Mouse (Mus musculus): ENCODE data around the gene Slc25a33.

Slc25a33 gene

DNA sequence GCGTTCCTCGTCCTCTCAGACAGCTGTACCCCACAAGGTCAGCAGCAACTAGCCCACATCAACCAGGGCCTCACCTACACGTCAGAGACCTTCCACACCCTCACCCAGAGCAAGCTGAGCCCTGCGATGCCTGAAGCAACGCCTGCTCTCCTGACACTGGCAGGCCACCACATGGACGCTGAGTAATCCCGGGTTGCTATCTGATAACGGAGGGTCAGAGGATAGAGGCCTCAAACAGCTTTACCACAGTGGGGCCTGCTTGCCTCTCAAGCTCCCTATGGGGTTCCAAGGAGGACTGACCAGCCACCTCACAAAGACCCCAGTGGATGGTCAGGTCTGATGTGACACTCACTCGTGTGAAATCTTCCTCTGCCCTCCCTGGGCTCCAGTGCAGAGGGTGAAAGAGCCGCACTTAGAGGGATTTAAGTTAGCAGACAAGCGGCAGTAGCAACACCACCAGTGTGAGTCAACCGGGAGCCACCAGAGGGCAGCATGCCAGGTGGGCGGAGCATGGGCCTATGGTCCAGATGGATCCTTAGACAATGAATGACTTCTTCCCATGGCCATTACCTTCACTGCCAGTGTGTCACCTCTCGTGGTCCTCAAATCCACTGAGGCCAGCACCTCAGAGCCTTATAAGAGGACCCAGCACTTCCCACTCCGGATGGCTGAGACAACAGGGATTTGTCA lies 48.3 kb downstream of the Slc25a33 start:
- DNase-seq (ENCODE audit: low spot score), result peak; percentile 74

DNA sequence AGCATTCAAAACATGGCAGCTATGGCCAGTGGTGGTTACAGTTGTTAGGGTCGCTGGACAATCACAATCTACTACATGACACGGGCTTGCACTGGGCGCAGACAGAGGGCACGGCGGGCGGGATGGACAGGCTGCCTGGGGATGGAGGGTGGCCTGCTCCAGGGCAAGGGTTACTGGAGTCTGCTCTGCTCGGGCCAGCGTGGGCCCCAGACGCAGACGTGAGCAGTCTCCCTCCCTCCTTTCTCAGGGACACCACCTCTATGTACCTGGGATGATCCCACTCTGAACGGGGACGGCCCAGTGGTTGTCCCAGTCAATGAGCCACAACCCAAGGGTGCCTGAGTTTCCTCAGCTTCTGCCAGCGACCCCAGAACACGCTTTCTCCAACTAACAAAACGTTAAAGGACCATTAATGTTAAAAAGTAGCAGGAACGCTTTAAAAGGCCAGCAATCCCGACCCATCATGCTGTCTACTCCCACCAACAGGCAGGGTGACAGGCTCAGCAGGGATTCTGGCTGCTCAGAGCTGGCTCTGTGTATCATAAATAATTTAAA lies 49.1 kb downstream of the Slc25a33 start:
- no peak for DNase-seq (ENCODE audit: low spot score)

DNA sequence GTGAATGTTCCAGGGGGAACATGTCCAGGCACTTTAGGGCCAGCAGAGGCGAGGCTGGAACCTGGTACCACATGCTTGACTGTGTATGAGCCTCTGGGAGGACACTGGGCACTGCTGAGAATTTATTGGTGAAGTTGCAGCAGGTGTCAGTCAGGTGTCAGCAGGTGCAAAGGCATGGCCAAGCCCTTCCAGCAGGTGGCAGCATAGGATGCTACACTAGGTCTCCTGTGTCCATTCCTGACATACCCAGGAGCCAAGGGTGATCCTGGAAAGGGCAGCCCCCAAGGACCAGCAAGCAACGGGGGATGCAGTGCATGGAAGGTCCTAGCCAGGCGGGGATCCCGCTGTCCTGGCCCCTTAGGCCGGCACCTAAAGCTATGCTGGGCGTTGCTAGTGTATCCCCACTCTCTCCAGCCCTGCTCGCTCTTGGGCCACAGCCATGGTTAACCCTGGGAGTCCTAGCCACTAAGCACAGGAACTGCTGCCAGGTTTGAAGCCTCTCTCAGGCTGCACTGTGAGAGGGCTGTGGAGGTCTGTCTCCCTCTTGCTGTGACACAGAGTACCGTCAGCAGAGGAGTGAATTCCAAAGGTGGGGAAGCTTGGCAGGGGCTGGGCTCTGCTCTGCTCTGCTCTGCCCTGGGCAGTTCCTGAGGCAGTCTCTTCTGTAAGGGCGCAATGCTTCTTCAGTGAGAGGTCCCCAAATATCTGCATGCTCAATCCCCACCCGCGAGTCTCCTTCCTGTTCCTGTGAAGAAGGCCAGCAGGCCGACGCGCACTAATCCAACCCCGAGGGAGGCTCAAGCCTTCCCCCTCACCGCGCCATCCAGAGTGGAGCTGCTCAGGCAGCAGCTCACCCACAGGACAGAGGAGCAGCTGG lies 50.0 kb downstream of the Slc25a33 start:
- DNase-seq (ENCODE audit: low spot score), result peak; percentile 65

DNA sequence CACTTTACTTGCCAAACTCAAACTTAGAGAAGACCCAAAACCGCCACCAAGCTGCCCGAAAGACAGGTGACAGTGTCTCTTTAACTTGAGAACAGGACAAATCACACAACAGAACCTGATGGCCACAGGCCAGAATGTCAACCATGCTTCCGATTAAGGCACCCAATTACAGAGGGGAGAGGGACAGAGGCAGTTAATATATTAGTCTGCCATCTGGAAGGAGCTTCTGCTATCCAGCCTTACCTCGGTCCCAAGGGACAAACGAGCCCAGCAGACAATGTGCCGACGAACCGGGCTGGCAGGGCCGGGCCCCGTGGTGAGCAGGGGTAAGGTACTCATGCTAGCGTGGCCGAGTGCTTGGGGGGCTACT lies 51.1 kb downstream of the Slc25a33 start:
- DNase-seq (ENCODE audit: low spot score), result no peak

DNA sequence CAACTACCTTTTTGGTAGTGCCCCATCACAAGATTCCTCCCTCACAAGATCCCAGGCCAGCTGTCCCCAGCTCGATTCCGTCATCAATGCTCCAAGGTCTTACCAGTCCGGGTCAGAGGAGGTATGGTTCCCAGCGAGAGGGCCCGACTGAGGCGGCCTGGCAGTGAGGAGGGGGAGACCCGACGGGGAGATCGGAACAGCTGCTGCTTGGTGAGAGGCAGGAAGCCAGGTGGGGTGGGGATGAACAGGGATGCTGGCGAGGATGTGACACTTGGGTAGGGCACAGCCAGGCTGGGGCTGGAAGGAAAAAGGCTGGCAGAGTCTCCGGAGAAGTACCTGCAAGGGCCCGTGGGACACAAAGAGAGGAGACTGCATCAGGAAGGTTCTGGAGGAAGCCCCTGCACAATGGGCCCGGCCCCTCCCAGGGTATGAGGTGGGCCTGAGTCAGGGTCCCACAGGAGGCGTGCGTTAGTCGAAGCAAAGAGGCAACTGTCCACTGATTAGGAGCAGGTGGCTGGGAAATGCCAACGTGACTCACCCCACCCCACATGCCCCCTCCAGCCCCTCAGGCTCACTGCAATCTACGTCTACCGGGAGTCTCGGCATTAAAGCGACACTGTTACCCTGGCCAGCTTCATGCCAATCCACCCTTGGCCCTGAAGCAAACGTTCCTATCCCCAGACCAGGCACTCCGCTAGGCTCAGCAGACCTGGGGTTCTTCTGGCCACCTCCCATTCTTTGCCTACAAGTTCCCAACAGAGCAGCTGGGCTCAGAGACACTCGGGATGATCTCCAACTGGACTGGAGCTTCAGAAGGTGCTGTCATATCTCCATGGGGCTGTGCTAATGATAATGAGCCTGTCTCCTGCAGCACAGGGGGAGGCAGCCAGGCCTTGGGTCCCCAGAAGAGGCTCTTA lies 51.7 kb downstream of the Slc25a33 start:
- no peak for DNase-seq (ENCODE audit: low spot score)

DNA sequence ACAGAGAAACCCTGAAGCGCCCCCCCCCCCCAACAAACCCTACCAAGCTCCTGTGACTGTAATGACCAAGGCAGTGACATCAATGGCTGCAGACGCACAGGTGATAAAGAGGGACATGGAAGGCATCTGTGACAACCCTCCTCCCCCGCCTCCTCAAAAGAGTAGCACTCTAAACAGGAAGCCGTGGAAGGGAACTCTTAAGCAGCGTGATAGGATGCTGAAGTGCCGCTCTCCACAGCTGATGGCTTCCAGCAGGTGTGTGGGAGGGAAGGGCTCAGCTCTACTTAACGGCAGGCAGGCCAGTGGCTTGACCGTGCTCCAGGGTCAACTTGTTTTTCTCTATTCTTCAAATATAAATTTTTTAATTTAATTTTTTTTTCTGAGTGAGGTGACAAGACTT lies 52.9 kb downstream of the Slc25a33 start:
- DNase-seq (ENCODE audit: low spot score), result no peak

DNA sequence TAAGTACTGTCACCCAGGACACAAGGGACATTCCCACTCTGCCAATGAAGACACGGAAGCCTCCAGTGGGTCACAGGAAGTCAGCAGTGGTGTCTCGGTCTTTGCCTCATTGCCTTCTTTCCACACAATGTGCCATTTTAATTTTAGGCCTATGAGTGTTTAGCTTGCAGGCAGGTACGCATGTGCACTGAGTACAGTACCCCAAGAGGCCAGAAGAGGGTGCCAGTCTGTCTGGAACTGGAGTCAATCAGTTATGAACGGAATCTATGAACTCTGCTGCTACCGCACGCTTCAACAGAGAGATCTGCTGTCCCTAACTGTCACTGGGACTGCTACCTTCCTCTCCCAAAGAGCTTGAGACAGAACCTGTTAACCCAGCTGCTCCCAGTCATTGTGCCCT lies 54.4 kb downstream of the Slc25a33 start:
- DNase-seq (ENCODE audit: low spot score), result peak; percentile 43

DNA sequence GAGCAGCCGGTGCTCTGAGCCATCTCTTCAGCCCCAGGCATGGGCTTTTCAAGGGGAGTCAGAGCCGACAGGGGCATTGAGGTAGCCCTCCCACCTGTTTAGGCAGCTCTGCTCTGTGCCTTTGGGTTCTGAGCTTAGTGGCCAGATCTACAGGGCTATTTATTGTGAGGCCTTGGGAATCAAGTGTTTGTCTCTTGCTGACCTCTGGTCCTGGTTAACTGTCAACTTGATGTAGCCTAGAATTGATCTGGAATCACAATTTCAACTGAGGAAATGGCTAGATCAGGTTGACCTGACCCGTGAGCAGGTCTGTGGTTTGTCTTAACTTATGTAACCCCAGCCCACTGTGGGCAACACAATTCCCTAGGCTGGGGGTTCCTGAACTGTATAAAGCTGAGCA lies 59.5 kb downstream of the Slc25a33 start:
- no peak for DNase-seq (ENCODE audit: low spot score)

DNA sequence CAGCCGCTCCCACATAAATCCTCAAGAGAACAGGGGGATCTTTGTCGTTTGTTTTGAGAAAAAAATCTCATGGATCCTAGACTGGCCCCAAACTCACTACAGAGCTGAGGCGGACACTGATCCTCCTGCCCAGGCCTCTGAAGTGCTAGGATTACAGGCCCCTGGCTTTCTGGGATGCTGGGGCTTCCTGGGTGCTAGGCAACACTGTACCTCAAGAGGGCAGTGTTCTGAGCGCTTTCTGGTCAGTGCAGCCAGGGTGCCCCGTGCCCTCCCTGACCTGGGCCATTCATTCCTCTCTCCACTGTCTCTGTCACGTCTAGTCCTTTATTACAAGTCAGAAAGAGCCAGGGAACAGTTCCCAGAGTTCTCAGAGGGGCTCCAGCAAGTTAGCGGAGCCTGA lies 62.1 kb downstream of the Slc25a33 start:
- DNase-seq (ENCODE audit: low spot score), result peak; percentile 73

DNA sequence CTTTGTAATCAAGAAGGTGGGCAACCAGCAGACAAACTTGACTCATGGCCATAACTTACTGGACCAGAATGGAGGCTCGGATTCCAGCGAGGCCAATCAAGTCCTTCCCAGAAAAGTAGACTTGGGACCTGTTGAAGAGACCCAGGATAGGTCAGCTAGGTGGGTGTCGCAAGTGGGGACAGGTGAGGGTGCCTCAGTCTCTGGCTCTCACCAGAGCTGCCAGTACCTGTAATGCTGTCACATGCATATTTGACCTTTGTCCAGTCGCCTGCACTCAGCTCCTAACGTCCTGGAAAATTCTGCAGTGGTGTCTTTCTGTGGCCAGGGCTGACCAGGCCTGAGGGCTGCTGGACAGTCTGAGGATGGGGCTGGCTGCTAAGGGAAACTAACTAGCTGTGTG lies 62.6 kb downstream of the Slc25a33 start:
- DNase-seq (ENCODE audit: low spot score), result no peak

DNA sequence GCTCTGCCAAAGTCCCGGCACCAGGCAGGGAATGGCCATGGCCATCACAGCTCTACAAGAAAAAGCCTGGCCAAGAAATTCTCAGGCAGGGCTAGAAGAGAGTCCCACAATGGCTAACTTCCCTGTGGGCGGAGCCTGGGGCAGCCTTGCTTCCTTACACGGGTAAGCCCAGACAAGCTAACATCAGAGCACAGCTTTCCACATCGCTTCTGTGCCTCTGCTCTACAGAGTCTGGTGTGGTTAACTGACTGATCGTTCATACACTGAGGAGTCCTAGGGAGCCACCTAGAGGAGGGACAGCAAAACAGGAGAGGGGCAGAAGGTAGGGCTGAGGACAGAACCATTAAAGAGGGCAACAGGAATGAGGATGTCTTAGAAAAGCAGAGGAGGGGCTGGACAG lies 63.6 kb downstream of the Slc25a33 start:
- peak; percentile 68 for DNase-seq (ENCODE audit: low spot score)

DNA sequence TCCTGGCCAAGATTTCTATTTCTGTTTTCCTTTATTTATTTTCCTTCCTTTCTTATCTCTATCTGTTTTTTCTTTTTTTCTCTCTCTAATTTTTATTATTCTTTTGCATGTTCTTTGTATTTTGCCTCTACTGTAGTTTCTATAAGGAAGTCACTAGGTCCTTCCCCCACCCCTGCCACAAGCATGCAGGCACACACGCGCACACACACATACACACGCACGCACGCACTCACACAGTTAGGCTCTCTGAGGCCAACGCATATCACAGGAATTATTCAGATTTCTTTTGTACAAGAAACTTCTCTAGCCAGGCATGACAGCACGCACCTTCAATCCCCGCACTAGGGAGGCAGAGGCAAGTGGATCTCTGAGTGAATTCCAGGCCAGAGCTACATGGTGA lies 68.1 kb downstream of the Slc25a33 start:
- DNase-seq (ENCODE audit: low spot score), result no peak

DNA sequence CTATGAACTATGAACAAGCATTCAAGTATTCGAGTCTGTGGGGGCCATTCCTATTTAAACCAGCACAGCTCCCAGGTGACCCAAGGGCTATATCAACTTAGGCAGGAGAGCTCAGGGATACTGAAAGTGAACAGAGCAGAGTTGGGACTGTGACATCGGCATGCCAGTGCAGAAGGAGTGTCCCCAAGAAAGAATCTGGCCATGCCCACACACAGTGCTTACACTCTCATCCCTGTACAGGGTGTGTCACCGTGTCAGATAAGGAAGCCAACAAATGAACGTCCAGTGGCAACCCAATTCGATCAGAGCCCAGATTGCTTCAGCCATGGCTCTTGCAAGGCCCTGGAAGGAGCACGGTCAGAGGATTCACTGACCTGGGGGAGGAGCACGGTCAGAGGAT lies 68.8 kb downstream of the Slc25a33 start:
- DNase-seq (ENCODE audit: low spot score), result no peak

DNA sequence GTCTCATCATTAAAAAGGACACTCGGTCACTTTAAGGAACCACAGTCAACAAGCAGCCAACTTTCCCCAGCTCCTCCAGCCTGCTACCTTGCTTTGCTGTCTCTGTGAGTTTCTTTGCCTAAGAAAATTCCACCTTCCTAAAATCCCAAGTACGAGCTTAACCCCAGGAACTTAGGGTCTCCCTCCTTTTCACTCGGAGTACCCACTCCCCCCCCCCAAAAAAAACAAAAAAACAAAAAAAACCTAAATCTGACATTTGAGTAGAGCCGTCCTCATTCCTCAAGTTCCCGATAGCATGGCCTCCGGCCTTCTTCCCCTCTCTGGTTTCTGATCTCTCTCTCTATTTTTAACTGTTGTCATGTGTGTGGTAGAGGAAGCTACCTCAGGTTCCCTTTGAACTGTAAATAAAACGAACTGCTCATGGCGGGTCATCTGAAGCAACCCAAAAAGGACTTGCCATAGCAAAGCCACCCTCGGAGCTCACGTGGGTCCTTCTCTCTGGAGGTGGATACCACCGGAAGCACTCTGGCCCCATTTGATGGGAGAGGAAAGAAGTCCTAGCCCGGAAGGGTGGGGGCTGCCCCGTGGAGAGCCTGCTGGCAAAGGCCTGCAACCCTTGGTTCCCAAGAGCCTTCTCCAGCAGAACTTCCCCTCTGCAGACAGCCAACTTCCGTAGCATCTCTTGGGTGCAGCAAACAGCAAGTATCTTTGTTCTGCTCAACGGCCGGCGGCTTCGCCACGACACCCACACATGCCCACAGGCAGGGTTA lies 71.7 kb downstream of the Slc25a33 start, which contains the start of gene Pik3cd:
Pik3cd (minus strand) TSS at position 362 of the 770 bp plus-strand sequence.
- no peak for DNase-seq (ENCODE audit: low spot score)

DNA sequence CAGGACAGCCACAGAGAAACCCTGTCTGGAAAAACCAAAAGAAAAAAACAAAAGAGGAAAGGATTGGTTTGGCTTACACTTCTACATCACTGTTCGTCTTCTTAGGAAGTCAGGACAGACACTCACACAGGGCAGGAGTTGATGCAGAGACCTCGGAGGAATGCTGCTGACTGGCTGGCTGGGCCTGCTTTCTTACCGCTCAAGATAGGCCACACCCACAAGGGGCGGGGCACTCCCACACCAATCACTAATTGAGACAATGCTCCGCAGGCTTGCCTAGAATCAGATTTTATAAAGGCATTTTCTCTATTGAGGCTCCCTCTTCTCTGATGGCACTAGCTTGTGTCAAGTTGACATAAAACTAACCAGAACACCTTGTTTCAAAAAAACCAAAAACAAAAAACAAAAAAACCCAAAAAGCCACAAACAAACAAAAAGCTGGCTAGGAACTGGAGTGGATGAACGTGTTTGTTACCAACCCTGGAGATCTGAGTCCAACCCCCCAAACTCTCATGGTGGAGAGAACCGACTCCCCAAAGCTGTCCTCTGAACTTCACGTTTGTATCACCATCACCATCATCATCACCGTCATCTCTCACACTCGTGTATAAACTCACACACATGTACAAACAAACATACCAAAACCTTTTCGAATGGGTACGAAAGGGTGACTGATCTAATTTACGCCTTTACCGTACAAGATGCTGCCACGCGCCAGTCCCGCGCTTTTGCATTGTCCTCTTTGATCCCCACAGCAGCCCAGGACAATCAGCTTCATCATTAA lies 72.5 kb downstream of the Slc25a33 start:
- peak; percentile 47 for DNase-seq (ENCODE audit: low spot score)

DNA sequence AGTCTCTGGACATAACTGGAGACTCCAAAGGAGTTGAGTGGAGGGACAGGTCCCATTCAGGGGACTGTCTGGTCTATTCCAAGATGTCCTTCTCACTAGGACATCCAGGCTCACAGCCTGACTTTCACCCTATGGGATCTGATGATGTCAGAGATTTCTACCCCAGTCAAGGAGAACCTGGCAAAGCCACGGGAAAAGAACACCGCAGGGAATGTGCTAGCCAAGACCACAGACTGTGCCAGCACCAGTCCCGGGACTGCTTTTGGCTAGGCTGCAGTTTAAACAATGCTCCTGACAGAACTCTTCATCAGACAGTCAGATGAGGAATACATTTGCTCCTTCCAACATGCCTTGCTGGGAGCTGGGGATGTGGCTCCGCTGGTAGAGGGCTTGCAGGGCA lies 74.1 kb downstream of the Slc25a33 start:
- no peak for DNase-seq (ENCODE audit: low spot score)

DNA sequence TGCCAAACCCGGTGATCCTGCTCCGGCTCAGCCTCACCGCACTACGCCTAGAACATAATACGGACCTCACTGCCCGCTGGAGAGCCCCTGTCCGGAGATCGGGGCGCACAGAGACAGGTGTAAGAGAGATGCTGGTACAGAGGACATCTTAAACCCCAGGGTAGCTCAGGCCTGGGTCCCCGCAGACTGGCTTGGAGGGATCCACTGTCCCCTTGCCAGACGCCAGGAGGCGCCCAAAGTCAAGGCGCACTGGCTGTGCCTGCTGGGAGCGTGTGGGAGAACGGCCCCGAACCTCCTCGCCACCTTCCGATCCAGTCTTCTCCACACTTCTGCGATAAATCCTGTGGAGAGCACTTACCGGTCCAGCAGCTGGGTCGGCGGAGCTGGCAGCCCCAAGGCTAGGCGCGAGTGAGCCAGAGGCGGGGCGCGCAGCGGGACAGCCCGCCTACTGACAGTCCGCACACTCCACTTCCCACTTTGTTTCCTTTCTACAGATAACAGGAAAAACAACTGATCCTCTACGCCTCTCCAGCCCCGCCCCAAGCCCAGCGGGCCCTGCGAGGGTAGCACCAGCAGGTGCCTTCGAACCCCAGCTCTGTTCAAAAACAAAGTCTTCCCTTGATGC lies 75.8 kb downstream of the Slc25a33 start:
- DNase-seq (ENCODE audit: low spot score), result peak; percentile 74

DNA sequence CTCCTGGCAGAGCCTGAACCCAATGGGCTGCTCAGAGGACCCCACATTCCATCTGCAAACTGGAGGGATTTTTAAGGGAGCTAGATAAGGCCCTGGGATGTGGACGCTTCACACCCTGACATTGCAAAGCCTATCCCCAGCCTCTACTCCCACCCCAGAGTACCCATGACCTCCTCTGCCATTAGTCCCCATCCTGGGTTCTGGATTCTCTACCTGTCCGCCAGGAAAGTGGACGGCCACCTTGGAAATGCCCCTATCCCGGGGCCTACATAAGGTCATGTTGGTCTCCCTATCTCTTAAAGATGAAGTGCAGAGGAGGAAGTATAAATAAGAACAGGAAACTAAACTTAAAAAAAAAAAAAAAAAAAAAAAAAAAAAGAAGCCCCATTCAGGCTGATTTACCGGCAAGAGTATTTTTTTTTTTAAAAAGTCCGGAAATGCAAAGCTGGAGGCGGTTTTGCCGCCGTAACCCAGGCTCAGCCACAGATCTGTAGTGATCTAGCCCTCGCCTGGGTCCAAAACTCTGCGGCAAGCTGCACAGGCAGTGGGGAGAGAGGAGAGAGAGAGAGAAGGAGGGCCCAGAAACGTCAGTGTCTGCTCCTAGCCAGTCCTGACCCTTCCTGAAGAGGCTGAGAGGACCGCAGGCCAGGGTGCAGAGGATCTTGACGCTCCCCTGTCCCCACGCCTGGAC lies 76.4 kb downstream of the Slc25a33 start:
- DNase-seq (ENCODE audit: low spot score), result no peak

DNA sequence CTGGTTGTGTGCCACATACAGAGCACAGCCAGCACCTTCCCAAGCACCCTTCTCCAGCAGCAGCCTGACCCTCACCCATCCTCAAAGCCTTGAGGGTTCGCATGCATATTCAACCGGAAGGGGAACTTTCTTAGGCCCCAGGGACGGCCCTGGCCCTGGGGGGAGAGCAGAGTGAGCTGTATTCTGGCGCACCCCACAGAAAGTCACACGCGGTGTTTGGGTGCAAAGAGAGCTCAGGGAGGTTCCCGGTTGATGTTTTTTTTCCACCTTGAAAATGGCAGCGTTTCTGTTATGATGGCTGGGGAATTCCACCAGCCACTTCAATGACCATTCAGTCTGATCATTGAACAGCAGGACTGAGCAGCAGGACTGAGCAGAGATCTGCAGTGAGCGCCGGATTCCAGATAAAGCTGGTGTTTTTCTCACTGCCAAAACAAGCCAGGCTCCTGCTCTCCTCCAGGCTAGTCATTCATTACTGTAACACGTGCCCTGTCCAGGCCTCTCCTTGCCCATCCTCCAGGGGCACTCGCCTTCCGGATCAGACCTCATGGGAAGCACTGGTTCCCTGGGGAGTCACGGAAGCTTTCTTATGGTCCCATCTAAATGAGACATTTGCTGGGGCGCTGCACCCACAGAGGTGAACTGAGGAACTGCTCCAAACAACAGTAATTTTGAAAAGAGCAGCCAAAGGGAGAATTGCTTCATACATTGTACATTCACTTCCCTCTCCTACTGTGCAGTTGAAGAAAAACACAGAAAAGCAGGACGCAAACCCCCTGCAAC lies 77.7 kb downstream of the Slc25a33 start:
- DNase-seq (ENCODE audit: low spot score), result peak; percentile 49
